In the genomic region with DNA sequence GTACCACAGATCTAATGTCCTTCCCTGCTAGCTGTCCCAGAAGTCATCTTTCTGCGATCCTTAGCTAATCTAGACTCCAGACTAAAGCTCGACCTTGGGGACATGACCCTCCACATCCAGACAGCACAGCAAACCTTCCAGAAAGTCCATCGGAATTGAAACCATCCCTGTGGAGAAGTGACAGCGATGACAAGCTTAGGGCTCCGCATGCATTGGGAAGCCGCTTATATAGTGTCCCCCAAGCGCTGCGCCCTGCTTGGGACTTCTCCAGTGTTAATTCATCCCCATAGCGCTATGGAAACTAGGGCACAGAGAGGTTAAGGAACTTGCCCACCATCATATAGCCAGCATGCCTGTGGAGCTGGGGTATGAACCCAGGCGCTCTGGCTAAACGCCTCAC, we compare ENCODE assay signal across 22 mouse cellular contexts. TPM values are rescaled to one million over a fixed set of nuclear protein-coding genes. Genes with fewer than 3 reads are reported as not detected.
"Had no signal": no experiment of that assay in that cellular context is flagged by ENCODE, and none has a peak within 500 bp of the region (broad histone marks: within the 10 kb centered on the region; RNA-seq: fewer than 3 reads in every experiment).

No protein-coding gene starts in this region.

- H3K4me2 ChIP-seq: limb, embryonic 15.5 days; liver, embryonic 12.5 days; lung, embryonic 14.5 days; midbrain, embryonic 11.5 days; midbrain, embryonic 15.5 days; neural tube, embryonic 12.5 days had no signal

- H3K27ac ChIP-seq: limb, embryonic 15.5 days; liver, embryonic 12.5 days; midbrain, embryonic 15.5 days; neural tube, embryonic 12.5 days; stomach, postnatal 0 days had no signal

- H3K4me3 ChIP-seq: limb, embryonic 15.5 days; liver, embryonic 12.5 days; midbrain, embryonic 15.5 days; neural tube, embryonic 12.5 days had no signal

- DNase-seq: kidney, postnatal 36 days; layer of hippocampus, adult 9-11 months; layer of hippocampus, postnatal 36 days; lung, embryonic 14.5 days; lung, postnatal 10 days; lung, postnatal 4 days; thymus, adult 18-20 months; thymus, postnatal 14 days had no signal

- H3K27me3 ChIP-seq: midbrain, embryonic 15.5 days; neural tube, embryonic 12.5 days had no signal

- H3K9ac ChIP-seq: limb, embryonic 15.5 days; liver, embryonic 12.5 days; lung, embryonic 14.5 days; midbrain, embryonic 15.5 days; neural tube, embryonic 12.5 days had no signal

- H3K4me1 ChIP-seq: limb, embryonic 15.5 days; neural tube, embryonic 12.5 days had no signal

- H3K9me3 ChIP-seq: limb, embryonic 15.5 days; liver, embryonic 12.5 days; midbrain, embryonic 15.5 days; neural tube, embryonic 12.5 days had no signal

- ATAC-seq: liver, embryonic 12.5 days; midbrain, embryonic 15.5 days had no signal

RNA-seq across cellular contexts. Expression of gene Gdap1l1, which starts 24.5 kb away (rescaled TPM):
- total RNA-seq: megakaryocyte, adult 5-6 weeks; monocyte, adult 5-6 weeks; neutrophil, adult 5-6 weeks had no signal

RNA-seq across cellular contexts. Expression of gene R3hdml, which starts 29.3 kb away (rescaled TPM):
- total RNA-seq: layer of hippocampus, adult 18-20 months; layer of hippocampus, postnatal 36 days; left cerebral cortex, adult 8-10 months; left cerebral cortex, postnatal 25 days; megakaryocyte, adult 5-6 weeks; monocyte, adult 5-6 weeks; neutrophil, adult 5-6 weeks had no signal
- polyA plus RNA-seq: limb, embryonic 11.5 days; liver, embryonic 12.5 days; liver, embryonic 16.5 days; lung, embryonic 14.5 days; midbrain, embryonic 11.5 days; midbrain, embryonic 15.5 days; neural tube, embryonic 12.5 days had no signal

RNA-seq across cellular contexts. Expression of gene Hnf4a, which starts 43.8 kb away (rescaled TPM):
- total RNA-seq: layer of hippocampus, adult 18-20 months; layer of hippocampus, postnatal 36 days; left cerebral cortex, adult 8-10 months; left cerebral cortex, postnatal 25 days; megakaryocyte, adult 5-6 weeks; monocyte, adult 5-6 weeks; neutrophil, adult 5-6 weeks had no signal
- polyA plus RNA-seq: limb, embryonic 11.5 days; midbrain, embryonic 11.5 days; midbrain, embryonic 15.5 days; neural tube, embryonic 12.5 days had no signal
